Mouse (Mus musculus): ENCODE measurements around the gene Tmem117.

- TF ChIP-seq POLR2A (IDR thresholded peaks at IDR 0.05; ENCODE audit: borderline replicate concordance, insufficient read depth, low read length) (no peak), CTCF (IDR thresholded peaks at IDR 0.05; ENCODE audit: borderline replicate concordance, insufficient read depth, low read depth, low read length) (no peak)
Measured at GRCm38 (mm10) chr15:95138709-95139409, 509.8 kb downstream of the Tmem117 start.

Data from cerebellum, adult 2 months (tissue).